In the genomic region with DNA sequence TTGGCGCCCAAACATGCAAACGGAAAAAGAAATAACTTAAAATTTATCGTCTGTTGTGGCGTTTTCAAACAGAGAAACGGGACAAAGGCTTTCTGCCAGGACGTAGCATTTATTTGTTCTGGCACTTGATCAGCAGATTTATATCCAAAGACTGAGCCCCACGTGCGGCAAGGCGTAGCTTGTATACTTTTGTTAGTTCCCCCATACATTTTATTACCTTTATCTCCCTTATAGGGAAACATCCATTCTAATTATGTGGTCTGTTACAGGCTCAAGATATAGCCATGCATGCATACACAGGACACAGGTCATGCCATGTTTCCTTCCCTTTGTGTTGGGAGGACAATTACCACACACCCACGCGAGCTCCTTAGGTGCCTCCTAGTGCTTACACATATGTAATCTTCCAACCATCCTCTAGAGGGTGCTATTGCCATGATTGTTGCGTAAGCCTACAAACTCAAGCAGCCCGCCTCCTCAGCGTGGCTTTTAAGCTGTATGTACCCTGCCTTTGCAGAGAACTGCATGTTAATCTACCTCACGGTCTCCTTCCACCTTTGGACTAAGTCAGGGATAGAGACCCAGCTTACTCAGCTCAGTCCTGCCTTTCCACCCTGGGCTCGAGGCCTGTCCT, we compare ENCODE assay signal across 8 mouse cellular contexts. TPM values are rescaled to one million over a fixed set of nuclear protein-coding genes. Genes with fewer than 3 reads are reported as not detected.
DNase-seq lines count a peak whose midpoint lies in the region; ATAC-seq and TF ChIP-seq lines count a peak whose summit lies in the region.

No protein-coding gene starts in this region.

- ATAC-seq in forebrain, embryonic 15.5 days (replicated peaks), result peak; percentile 85
- ATAC-seq in lung, embryonic 14.5 days (ENCODE audit: insufficient read depth), result peak; percentile 66; the same call in 1 of the 2 replicates
- peak; percentile 88 for ATAC-seq in neutrophil, adult 5-6 weeks (ENCODE audit: extremely low read depth, insufficient number of reproducible peaks, low FRiP score, poor library complexity, severe bottlenecking)

- no peak overlapping the region for H3K27ac ChIP-seq in forebrain, embryonic 15.5 days (replicated peaks)
- H3K27ac ChIP-seq in hindbrain, embryonic 10.5 days, result no peak overlapping the region
- no peak overlapping the region for H3K27ac ChIP-seq in lung, embryonic 14.5 days (ENCODE audit: low read depth)

- WGBS in forebrain, embryonic 15.5 days, result 34% methylated on average over 16 of the region's 16 CpGs
- WGBS in hindbrain, embryonic 10.5 days, result 35% methylated on average over 16 of the region's 16 CpGs
- 25% methylated on average over 16 of the region's 16 CpGs for WGBS in lung, embryonic 14.5 days

- H3K27me3 ChIP-seq in forebrain, embryonic 15.5 days, result no peaks in the 10 kb centered on the region
- peaks cover 8% of the 10 kb centered on the region for H3K27me3 ChIP-seq in hindbrain, embryonic 10.5 days (ENCODE audit: insufficient read depth, poor library complexity, severe bottlenecking)
- no peaks in the 10 kb centered on the region for H3K27me3 ChIP-seq in lung, embryonic 14.5 days (ENCODE audit: insufficient read depth, low read length)

- no peak overlapping the region; the same call in 1 of the 2 replicates for H3K4me2 ChIP-seq in forebrain, embryonic 15.5 days (replicated peaks)
- peak overlapping the region; percentile 33; the same call in 1 of the 2 replicates for H3K4me2 ChIP-seq in lung, embryonic 14.5 days

- no peak overlapping the region for H3K4me3 ChIP-seq in forebrain, embryonic 15.5 days
- no peak overlapping the region for H3K4me3 ChIP-seq in hindbrain, embryonic 10.5 days
- no peak overlapping the region for H3K4me3 ChIP-seq in lung, embryonic 14.5 days (ENCODE audit: low read depth, low read length)

- no peaks in the 10 kb centered on the region for H3K36me3 ChIP-seq in forebrain, embryonic 15.5 days
- H3K36me3 ChIP-seq in hindbrain, embryonic 10.5 days, result no peaks in the 10 kb centered on the region
- no peaks in the 10 kb centered on the region for H3K36me3 ChIP-seq in lung, embryonic 14.5 days (ENCODE audit: insufficient read depth)

- DNase-seq in MEL-GATA-1-ER (ENCODE audit: extremely low read depth, low read depth), result peak; percentile 80
- peak; percentile 82 for DNase-seq in cerebellum, adult 11-12 months
- peak; percentile 51 for DNase-seq in hindbrain, embryonic 10.5 days (ENCODE audit: low spot score)
- peak; percentile 76 for DNase-seq in layer of hippocampus, adult 9-10 months (ENCODE audit: low spot score)
- DNase-seq in lung, embryonic 14.5 days, result peak; percentile 91
- DNase-seq in thymus, postnatal 10 days (ENCODE audit: low spot score in 2 of 2), result peak; percentile 52 to 77

- no peaks in the 10 kb centered on the region for H3K9me3 ChIP-seq in forebrain, embryonic 15.5 days
- no peaks in the 10 kb centered on the region for H3K9me3 ChIP-seq in hindbrain, embryonic 10.5 days
- H3K9me3 ChIP-seq in lung, embryonic 14.5 days (ENCODE audit: low read depth, low read length), result no peaks in the 10 kb centered on the region

- no peak overlapping the region for H3K9ac ChIP-seq in forebrain, embryonic 15.5 days (replicated peaks)
- no peak overlapping the region for H3K9ac ChIP-seq in lung, embryonic 14.5 days

- TF ChIP-seq CTCF in lung, embryonic 14.5 days (IDR thresholded peaks at IDR 0.05; ENCODE audit: low read depth), result peak; percentile 89

- H3K4me1 ChIP-seq in forebrain, embryonic 15.5 days, result peaks cover 2% of the 10 kb centered on the region; the same call in 1 of the 2 replicates
- peaks cover 11% of the 10 kb centered on the region; the same call in 1 of the 2 replicates for H3K4me1 ChIP-seq in hindbrain, embryonic 10.5 days (replicated peaks)
- H3K4me1 ChIP-seq in lung, embryonic 14.5 days (ENCODE audit: insufficient read depth), result no peaks in the 10 kb centered on the region

RNA-seq across cellular contexts. Expression of a gene that starts 12.4 kb away (rescaled TPM):
- polyA plus RNA-seq in forebrain, embryonic 15.5 days (2015; fragmentation: Nextera tagmentation; extraction: Ambion mirVana), result 0.50 and 0.66 TPM in 2 replicates
- polyA plus RNA-seq in hindbrain, embryonic 10.5 days (2016; fragmentation: Nextera tagmentation; extraction: Ambion mirVana), result 1.9 and 2.6 TPM in 2 replicates
- 5.9 and 6.4 TPM in 2 replicates for polyA plus RNA-seq in lung, embryonic 14.5 days (2014; fragmentation: Nextera tagmentation; extraction: Ambion mirVana)
- total RNA-seq in neutrophil, adult 5-6 weeks (2017), result not detected in 2 replicates

RNA-seq across cellular contexts. Expression of a gene that starts 57.6 kb away (rescaled TPM):
- polyA plus RNA-seq in forebrain, embryonic 15.5 days (2015; fragmentation: Nextera tagmentation; extraction: Ambion mirVana), result 162 and 163 TPM in 2 replicates
- 217 and 297 TPM in 2 replicates for polyA plus RNA-seq in hindbrain, embryonic 10.5 days (2016; fragmentation: Nextera tagmentation; extraction: Ambion mirVana)
- 231 and 243 TPM in 2 replicates for polyA plus RNA-seq in lung, embryonic 14.5 days (2014; fragmentation: Nextera tagmentation; extraction: Ambion mirVana)
- 31.0 and 36.7 TPM in 2 replicates for total RNA-seq in neutrophil, adult 5-6 weeks (2017)

RNA-seq across cellular contexts. Expression of a gene that starts 57.8 kb away (rescaled TPM):
- 116 and 120 TPM in 2 replicates for polyA plus RNA-seq in forebrain, embryonic 15.5 days (2015; fragmentation: Nextera tagmentation; extraction: Ambion mirVana)
- 71.2 and 82.0 TPM in 2 replicates for polyA plus RNA-seq in hindbrain, embryonic 10.5 days (2016; fragmentation: Nextera tagmentation; extraction: Ambion mirVana)
- polyA plus RNA-seq in lung, embryonic 14.5 days (2014; fragmentation: Nextera tagmentation; extraction: Ambion mirVana), result 55.6 and 56.9 TPM in 2 replicates
- 62.0 and 62.1 TPM in 2 replicates for total RNA-seq in neutrophil, adult 5-6 weeks (2017)
